Mouse (Mus musculus): ENCODE data around the gene Cdk5rap1. TPM values are rescaled to one million over a fixed set of nuclear protein-coding genes. Genes with fewer than 3 reads are reported as not detected.
A peak's percentile ranks its signal among the peaks of the same experiment; 100 is the strongest.
"Not testable (repeated sequence)": the region's sequence is repeated elsewhere in the genome, so short reads cannot be mapped to it uniquely, and the experiment has no call there.

The Cdk5rap1 gene
- polyA plus RNA-seq, 1 experiment from 2014 or later = 18.5 TPM

- Histone ChIP-seq H3K4me3 (no peak overlapping the region), H3K9me3 (no peaks in the 10 kb centered on the region), H3K27me3 (no peaks in the 10 kb centered on the region), H3K9ac (no peak overlapping the region), H3K36me3 (no peaks in the 10 kb centered on the region), H3K4me2 (no peak overlapping the region), H3K4me1 (no peaks in the 10 kb centered on the region), H3K27ac (no peak overlapping the region)
- no peak; the same call in 1 of the 2 replicates for ATAC-seq (ENCODE audit: insufficient number of reproducible peaks, insufficient read depth, low FRiP score, low TSS enrichment, low read depth)
- 13% methylated on average over 1 of the region's 1 CpGs for WGBS
Measured at GRCm38 (mm10) chr2:154300496-154300895, 72.3 kb downstream of the Cdk5rap1 start.

DNA sequence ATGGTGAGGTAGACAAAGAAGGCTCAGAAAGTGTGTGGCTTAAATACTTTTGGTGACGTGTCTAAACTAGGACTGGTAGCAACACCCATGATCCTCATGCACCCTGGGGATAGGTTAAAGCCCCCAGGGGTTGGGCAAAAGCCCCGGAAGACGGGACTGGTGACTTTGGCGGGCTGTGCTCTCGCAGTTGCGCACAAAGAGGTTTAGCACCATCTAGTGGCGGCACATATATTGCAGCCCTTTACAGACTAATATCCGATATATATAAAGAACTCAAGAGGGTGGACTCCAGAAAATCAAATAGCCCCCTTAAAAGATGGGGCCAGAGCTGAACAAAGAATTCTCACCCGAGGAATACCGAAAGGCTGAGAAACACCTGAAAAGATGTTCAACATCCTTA, 78.1 kb downstream of the Cdk5rap1 start:
- H3K9me3 ChIP-seq; H3K4me3 ChIP-seq; H3K36me3 ChIP-seq; H3K9ac ChIP-seq; H3K4me1 ChIP-seq; ATAC-seq (ENCODE audit: insufficient number of reproducible peaks, insufficient read depth, low FRiP score, low TSS enrichment, low read depth); H3K27ac ChIP-seq; H3K27me3 ChIP-seq: not testable (repeated sequence)
- WGBS = 2% methylated on average over 10 of the region's 10 CpGs
- H3K4me2 ChIP-seq = peak overlapping the region; percentile 35

DNA sequence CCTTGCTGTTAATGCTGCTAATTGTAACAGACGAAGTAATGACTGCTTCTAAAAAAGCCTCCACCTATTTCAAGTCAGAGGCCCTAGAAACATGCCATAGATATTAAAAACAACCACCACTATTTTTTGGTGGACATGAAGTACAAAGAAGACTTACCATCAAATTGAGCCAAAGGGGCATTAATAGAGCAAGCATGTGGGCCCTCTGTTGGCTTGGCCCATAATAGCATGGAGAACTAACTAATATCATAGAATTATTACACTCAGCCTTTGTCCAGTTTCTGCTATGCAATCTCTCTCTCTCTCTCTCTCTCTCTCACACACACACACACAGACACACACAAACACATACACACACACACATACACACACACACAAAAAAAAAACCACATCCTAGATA, 80.0 kb downstream of the Cdk5rap1 start:
- no peak overlapping the region for H3K27ac ChIP-seq
- 65% methylated on average over 1 of the region's 1 CpGs for WGBS
- no peaks in the 10 kb centered on the region for H3K9me3 ChIP-seq
- no peaks in the 10 kb centered on the region for H3K4me1 ChIP-seq
- no peak for ATAC-seq (ENCODE audit: insufficient number of reproducible peaks, insufficient read depth, low FRiP score, low TSS enrichment, low read depth)
- H3K27me3 ChIP-seq = no peaks in the 10 kb centered on the region
- H3K36me3 ChIP-seq = no peaks in the 10 kb centered on the region
- H3K9ac ChIP-seq = no peak overlapping the region
- H3K4me2 ChIP-seq = no peak overlapping the region
- no peak overlapping the region for H3K4me3 ChIP-seq

DNA sequence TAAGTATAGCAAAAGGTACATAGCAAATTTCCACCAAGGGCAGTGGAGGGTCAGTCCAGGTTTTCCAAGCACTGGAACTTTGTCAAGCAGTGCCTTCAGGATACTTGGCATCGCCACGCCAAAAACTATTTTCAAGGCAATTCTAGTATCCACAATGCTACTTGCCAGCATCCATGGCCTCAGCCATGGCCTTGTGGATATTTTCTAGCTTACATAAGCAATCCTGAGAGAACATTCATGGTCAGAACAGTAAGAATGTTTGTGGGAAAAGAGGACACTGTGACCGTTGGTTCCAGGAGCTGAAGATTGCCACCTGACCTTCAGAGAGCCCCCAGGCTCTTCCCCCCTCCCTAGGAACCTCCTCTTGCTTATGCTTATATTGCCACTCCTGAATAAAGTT, 80.9 kb downstream of the Cdk5rap1 start:
- H3K4me3 ChIP-seq; H3K4me1 ChIP-seq; H3K4me2 ChIP-seq; H3K27ac ChIP-seq; ATAC-seq (ENCODE audit: insufficient number of reproducible peaks, insufficient read depth, low FRiP score, low TSS enrichment, low read depth); H3K9me3 ChIP-seq; H3K27me3 ChIP-seq; H3K36me3 ChIP-seq; H3K9ac ChIP-seq: not testable (repeated sequence)
- WGBS = 85% methylated on average over 3 of the region's 3 CpGs

Other genes with a start within 250 kb of the Cdk5rap1 start
- not detected in 2 replicates for gene Bpifa3, start 242.7 kb downstream of the Cdk5rap1 start, polyA plus RNA-seq (2015; fragmentation: Nextera tagmentation; extraction: Ambion mirVana)
- 3.1 and 4.7 TPM in 2 replicates for gene Bpifa1, start 230.1 kb downstream of the Cdk5rap1 start, polyA plus RNA-seq (2015; fragmentation: Nextera tagmentation; extraction: Ambion mirVana)
- not detected in 2 replicates for gene Bpifa5, start 210.4 kb downstream of the Cdk5rap1 start, polyA plus RNA-seq (2015; fragmentation: Nextera tagmentation; extraction: Ambion mirVana)
- gene Bpifb1, start 182.2 kb downstream of the Cdk5rap1 start, polyA plus RNA-seq (2015; fragmentation: Nextera tagmentation; extraction: Ambion mirVana) = not detected in 2 replicates
- 0.24 and 0.37 TPM in 2 replicates for gene Bpifb5, start 149.3 kb downstream of the Cdk5rap1 start, polyA plus RNA-seq (2015; fragmentation: Nextera tagmentation; extraction: Ambion mirVana)
- gene Bpifb9a, start 115.2 kb downstream of the Cdk5rap1 start, polyA plus RNA-seq (2015; fragmentation: Nextera tagmentation; extraction: Ambion mirVana) = not detected in 2 replicates
- not detected in 2 replicates for gene Bpifb9b, start 65.8 kb downstream of the Cdk5rap1 start, polyA plus RNA-seq (2015; fragmentation: Nextera tagmentation; extraction: Ambion mirVana)
- 8.8 and 8.9 TPM in 2 replicates for gene Snta1, start 35.1 kb upstream of the Cdk5rap1 start, polyA plus RNA-seq (2015; fragmentation: Nextera tagmentation; extraction: Ambion mirVana)
- gene Cbfa2t2, start 63.5 kb upstream of the Cdk5rap1 start, polyA plus RNA-seq (2015; fragmentation: Nextera tagmentation; extraction: Ambion mirVana) = 54.0 and 54.1 TPM in 2 replicates
- gene 1700003F12Rik, start 174.1 kb upstream of the Cdk5rap1 start, polyA plus RNA-seq (2015; fragmentation: Nextera tagmentation; extraction: Ambion mirVana) = 0.95 and 1.6 TPM in 2 replicates
- 0.41 and 0.45 TPM in 2 replicates for gene Actl10, start 178.8 kb upstream of the Cdk5rap1 start, polyA plus RNA-seq (2015; fragmentation: Nextera tagmentation; extraction: Ambion mirVana)
- 3.8 and 4.3 TPM in 2 replicates for gene Necab3, start 185.9 kb upstream of the Cdk5rap1 start, polyA plus RNA-seq (2015; fragmentation: Nextera tagmentation; extraction: Ambion mirVana)
- 21.1 and 22.6 TPM in 2 replicates for gene E2f1, start 196.9 kb upstream of the Cdk5rap1 start, polyA plus RNA-seq (2015; fragmentation: Nextera tagmentation; extraction: Ambion mirVana)
- 24.0 and 24.7 TPM in 2 replicates for gene Pxmp4, start 230.7 kb upstream of the Cdk5rap1 start, polyA plus RNA-seq (2015; fragmentation: Nextera tagmentation; extraction: Ambion mirVana)
- gene Zfp341, start 240.3 kb upstream of the Cdk5rap1 start, polyA plus RNA-seq (2015; fragmentation: Nextera tagmentation; extraction: Ambion mirVana) = 1.5 and 1.8 TPM in 2 replicates
- 1.2 TPM in 1 of 2 replicates, not detected in the other for gene 4930519P11Rik, start 240.4 kb upstream of the Cdk5rap1 start, polyA plus RNA-seq (2015; fragmentation: Nextera tagmentation; extraction: Ambion mirVana)

Data from embryonic facial prominence, embryonic 13.5 days (tissue).